Mouse (Mus musculus) small intestine, adult 2 months (tissue): ENCODE measurements around the gene Ccnd3.

ENCODE experiments used
- CTCF ChIP-seq: fragments of 200-500 bp; IDR thresholded peaks from 2 replicates; pipeline ENCODE4 v1.5.1; 2012; ENCODE audit warnings: low read depth, mild to moderate bottlenecking, control low read depth, inconsistent platforms, low read length, moderate library complexity, mixed read lengths; ENCODE audit not compliant: insufficient replicate concordance, insufficient read length; ENCODE audit errors: extremely low read depth
- POLR2A ChIP-seq: fragments of 200-500 bp; IDR thresholded peaks from 2 replicates; pipeline ENCODE4 v1.6.1; 2012; ENCODE audit warnings: low read depth, mild to moderate bottlenecking, control low read depth, inconsistent platforms, low read length, moderate library complexity

- TF ChIP-seq POLR2A (no peak), CTCF (no peak)
Observed at GRCm38 (mm10) chr17:47578655-47579054, 73.8 kb downstream of the Ccnd3 start.
